11 mouse cellular contexts compared by ENCODE assay signal in the genomic region with DNA sequence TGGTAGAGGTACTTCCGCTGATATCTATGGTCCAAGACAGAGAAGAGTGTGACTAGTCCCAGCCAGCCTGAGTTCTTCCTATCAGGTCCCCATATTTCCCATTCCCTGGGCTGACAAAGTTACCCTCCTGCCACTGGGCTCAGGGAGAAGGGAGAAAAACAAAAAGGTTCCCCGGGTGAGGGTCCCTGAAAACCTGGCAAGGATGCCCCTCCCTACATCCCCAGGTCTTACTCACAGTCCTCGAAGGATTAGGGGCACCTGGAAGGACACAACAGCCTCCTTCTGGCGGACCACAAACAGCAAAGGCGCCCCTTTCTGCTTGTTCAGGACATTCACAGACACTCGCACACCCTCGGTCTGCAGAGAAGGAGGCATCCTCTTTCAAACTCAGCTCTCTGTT. TPM values are rescaled to one million over a fixed set of nuclear protein-coding genes. Genes with fewer than 3 reads are reported as not detected.
DNase-seq lines count a peak whose midpoint lies in the region; ATAC-seq and TF ChIP-seq lines count a peak whose summit lies in the region.
"Had no signal": no experiment of that assay in that cellular context is flagged by ENCODE, and none has a peak within 500 bp of the region (broad histone marks: within the 10 kb centered on the region; RNA-seq: fewer than 3 reads in every experiment).

No protein-coding gene starts in this region.

- peak overlapping the region; percentile 96; the same call in 1 of the 2 replicates for H3K9ac ChIP-seq in embryonic facial prominence, embryonic 14.5 days (ENCODE audit: low read depth, low read length)
- no peak overlapping the region for H3K9ac ChIP-seq in liver, embryonic 14.5 days (replicated peaks)

- TF ChIP-seq CTCF in layer of hippocampus, adult 2 months (conservative IDR thresholded peaks at IDR 0.05) = no peak
- no peak for TF ChIP-seq CTCF in liver, embryonic 14.5 days (IDR thresholded peaks at IDR 0.05; ENCODE audit: low read depth)

- H3K9me3 ChIP-seq in embryonic facial prominence, embryonic 14.5 days (ENCODE audit: control insufficient read depth, low read length) = no peaks in the 10 kb centered on the region
- H3K9me3 ChIP-seq in liver, embryonic 14.5 days (ENCODE audit: control insufficient read depth, low read length) = no peaks in the 10 kb centered on the region

- H3K27me3 ChIP-seq in embryonic facial prominence, embryonic 14.5 days (replicated peaks; ENCODE audit: control insufficient read depth, insufficient read depth, low read length) = no peaks in the 10 kb centered on the region
- no peaks in the 10 kb centered on the region for H3K27me3 ChIP-seq in liver, embryonic 14.5 days (ENCODE audit: control insufficient read depth, insufficient read depth, low read length)

- peak overlapping the region; percentile 95; the same call in 1 of the 2 replicates for H3K27ac ChIP-seq in layer of hippocampus, adult 2 months
- H3K27ac ChIP-seq in embryonic facial prominence, embryonic 14.5 days (replicated peaks; ENCODE audit: low read depth, low read length) = no peak overlapping the region
- no peak overlapping the region for H3K27ac ChIP-seq in liver, embryonic 14.5 days

- peaks cover 15% of the 10 kb centered on the region for H3K4me1 ChIP-seq in embryonic facial prominence, embryonic 14.5 days (ENCODE audit: control insufficient read depth, insufficient read depth, low read length)
- H3K4me1 ChIP-seq in liver, embryonic 14.5 days (replicated peaks; ENCODE audit: control insufficient read depth in 2 of 2, insufficient read depth in 2 of 2, low read length in 1 of 2) = peaks cover 3 to 16% of the 10 kb centered on the region in 2 experiments; a peak in 3 of 4 replicates

- 73% methylated on average over 7 of the region's 7 CpGs for WGBS in embryonic facial prominence, embryonic 14.5 days
- 80% methylated on average over 7 of the region's 7 CpGs for WGBS in liver, embryonic 14.5 days (ENCODE audit: insufficient replicate concordance)

- DNase-seq in cerebellum, adult 9-11 months = peak; percentile 24
- no peak for DNase-seq in cerebellum, adult 8-10 months
- DNase-seq in layer of hippocampus, adult 2 months (ENCODE audit: low spot score in 2 of 2) = no peak
- no peak for DNase-seq in layer of hippocampus, adult 9-11 months
- DNase-seq in embryonic facial prominence, embryonic 14.5 days (ENCODE audit: low spot score) = no peak
- DNase-seq in liver, embryonic 14.5 days (ENCODE audit: low read depth in 3 of 3, low spot score in 3 of 3) = no peak
- no peak for DNase-seq in cerebellum, adult 11-12 months
- no peak for DNase-seq in layer of hippocampus, postnatal 14 days (ENCODE audit: low spot score in 2 of 2)
- DNase-seq: cerebellum, adult 11 months; gastrocnemius, postnatal 10 days; thymus, postnatal 14 days had no signal

- no peak for ATAC-seq in embryonic facial prominence, embryonic 14.5 days (ENCODE audit: low read depth)
- ATAC-seq in liver, embryonic 14.5 days (ENCODE audit: insufficient read depth) = no peak

- H3K4me3 ChIP-seq in layer of hippocampus, adult 2 months = peak overlapping the region; percentile 98
- peak overlapping the region; percentile 91 for H3K4me3 ChIP-seq in embryonic facial prominence, embryonic 14.5 days (ENCODE audit: low read depth, low read length)
- H3K4me3 ChIP-seq in liver, embryonic 14.5 days (ENCODE audit: insufficient read depth in 1 of 2, low read depth in 2 of 2, low read length in 2 of 2) = peak overlapping the region in 1 of 2 experiments; percentile 88; a peak in 2 of 4 replicates

- TF ChIP-seq EP300 in liver, embryonic 14.5 days (IDR thresholded peaks at IDR 0.05; ENCODE audit: low read depth) = no peak

- H3K4me2 ChIP-seq in embryonic facial prominence, embryonic 14.5 days (ENCODE audit: low read depth, low read length) = peak overlapping the region; percentile 68
- peak overlapping the region; percentile 93 for H3K4me2 ChIP-seq in liver, embryonic 14.5 days (ENCODE audit: low read depth)

- peaks cover 49% of the 10 kb centered on the region for H3K36me3 ChIP-seq in embryonic facial prominence, embryonic 14.5 days (ENCODE audit: control insufficient read depth, insufficient read depth, low read length)
- H3K36me3 ChIP-seq in liver, embryonic 14.5 days (replicated peaks; ENCODE audit: control insufficient read depth, insufficient read depth, low read depth) = peaks cover 30% of the 10 kb centered on the region

RNA-seq across cellular contexts. Expression of gene Sidt2, which starts 2.2 kb away (rescaled TPM):
- 10 to 100 TPM; 78.3 to 80.8 TPM for total RNA-seq in layer of hippocampus, adult 2 months (2021)
- polyA plus RNA-seq in embryonic facial prominence, embryonic 14.5 days (2014; fragmentation: Nextera tagmentation; extraction: Ambion mirVana) = 47.9 and 50.4 TPM in 2 replicates
- polyA plus RNA-seq in liver, embryonic 14.5 days (2012; rRNA removed) = 20.4 and 26.8 TPM in 2 replicates
- 11.6 and 16.5 TPM in 2 replicates for polyA plus RNA-seq in liver, embryonic 14.5 days (2014; fragmentation: Nextera tagmentation; extraction: Ambion mirVana)
- total RNA-seq in layer of hippocampus, postnatal 14 days (2021) = 100 to 1,000 TPM; 112 to 121 TPM

RNA-seq across cellular contexts. Expression of gene Tagln, which starts 17.0 kb away (rescaled TPM):
- 10 to 100 TPM in 1 of 2 experiments, 1 to 10 TPM in 1; 7.0 to 13.2 TPM for total RNA-seq in layer of hippocampus, adult 2 months (2021)
- 52.6 and 59.1 TPM in 2 replicates for polyA plus RNA-seq in embryonic facial prominence, embryonic 14.5 days (2014; fragmentation: Nextera tagmentation; extraction: Ambion mirVana)
- 5.1 and 6.3 TPM in 2 replicates for polyA plus RNA-seq in liver, embryonic 14.5 days (2012; rRNA removed)
- 2.6 and 6.8 TPM in 2 replicates for polyA plus RNA-seq in liver, embryonic 14.5 days (2014; fragmentation: Nextera tagmentation; extraction: Ambion mirVana)
- 10 to 100 TPM; 12.7 to 18.2 TPM for total RNA-seq in layer of hippocampus, postnatal 14 days (2021)

RNA-seq across cellular contexts. Expression of gene Rnf214, which starts 46.2 kb away (rescaled TPM):
- total RNA-seq in layer of hippocampus, adult 2 months (2021) = 10 to 100 TPM; 75.2 to 81.3 TPM
- 47.7 and 50.3 TPM in 2 replicates for polyA plus RNA-seq in embryonic facial prominence, embryonic 14.5 days (2014; fragmentation: Nextera tagmentation; extraction: Ambion mirVana)
- 5.0 and 6.3 TPM in 2 replicates for polyA plus RNA-seq in liver, embryonic 14.5 days (2012; rRNA removed)
- 10.5 and 12.0 TPM in 2 replicates for polyA plus RNA-seq in liver, embryonic 14.5 days (2014; fragmentation: Nextera tagmentation; extraction: Ambion mirVana)
- total RNA-seq in layer of hippocampus, postnatal 14 days (2021) = 10 to 100 TPM; 67.0 to 67.2 TPM

RNA-seq across cellular contexts. Expression of gene Pcsk7, which starts 46.6 kb away (rescaled TPM):
- 10 to 100 TPM; 25.0 to 28.0 TPM for total RNA-seq in layer of hippocampus, adult 2 months (2021)
- polyA plus RNA-seq in embryonic facial prominence, embryonic 14.5 days (2014; fragmentation: Nextera tagmentation; extraction: Ambion mirVana) = 16.3 and 18.9 TPM in 2 replicates
- 7.3 and 7.7 TPM in 2 replicates for polyA plus RNA-seq in liver, embryonic 14.5 days (2012; rRNA removed)
- 4.9 and 5.0 TPM in 2 replicates for polyA plus RNA-seq in liver, embryonic 14.5 days (2014; fragmentation: Nextera tagmentation; extraction: Ambion mirVana)
- total RNA-seq in layer of hippocampus, postnatal 14 days (2021) = 10 to 100 TPM; 22.6 to 28.4 TPM

RNA-seq across cellular contexts. Expression of gene Pafah1b2, which starts 59.6 kb away (rescaled TPM):
- 100 to 1,000 TPM; 215 to 228 TPM for total RNA-seq in layer of hippocampus, adult 2 months (2021)
- 167 and 188 TPM in 2 replicates for polyA plus RNA-seq in embryonic facial prominence, embryonic 14.5 days (2014; fragmentation: Nextera tagmentation; extraction: Ambion mirVana)
- polyA plus RNA-seq in liver, embryonic 14.5 days (2012; rRNA removed) = 13.2 and 23.1 TPM in 2 replicates
- polyA plus RNA-seq in liver, embryonic 14.5 days (2014; fragmentation: Nextera tagmentation; extraction: Ambion mirVana) = 59.6 and 65.6 TPM in 2 replicates
- 100 to 1,000 TPM; 196 to 238 TPM for total RNA-seq in layer of hippocampus, postnatal 14 days (2021)
